Mouse (Mus musculus): ENCODE measurements around the gene Actb. TPM values are rescaled to one million over a fixed set of nuclear protein-coding genes. Genes with fewer than 3 reads are reported as not detected.

The Actb gene
- polyA plus RNA-seq, 1 experiment from 2014 or later: 2,926 TPM

GRCm38 (mm10) chr5:142935642-142936335, 29.2 kb upstream of the Actb start:
- H3K27me3 ChIP-seq: no peaks in the 10 kb centered on the region
- DNase-seq (ENCODE audit: low read depth, low spot score) (no peak), ATAC-seq (peak; percentile 46)
- peak; percentile 54 for TF ChIP-seq CTCF (IDR thresholded peaks at IDR 0.05)
- POLR2A ChIA-PET: interaction anchor here (0.6 to 1.5 kb wide), 3 partner anchors 31 to 130 kb away, joined by 3 to 4 read pairs (median 3); no protein-coding TSS in a partner anchor
- CTCF ChIA-PET: interaction anchor here (0.6 to 4.2 kb wide), 28 partner anchors 14 to 381 kb away, joined by 3 to 44 read pairs (median 5); partner anchors contain the start of gene Fbxl18
- in situ Hi-C loops (cut with MboI; ENCODE audit: low pct_unique_long_range_greater_than_20kb): loop anchor here (5.0 kb wide), 1 partner anchor 102 kb away; no protein-coding TSS in a partner anchor

- POLR2A ChIA-PET: interaction anchor here (1.1 to 7.5 kb wide), 4 partner anchors 30 to 132 kb away, joined by 3 to 69 read pairs (median 5); partner anchors contain the start of gene Actb
- ATAC-seq (no peak), DNase-seq (ENCODE audit: low read depth, low spot score) (no peak)
- CTCF ChIA-PET: interaction anchor here (0.8 to 4.7 kb wide), 13 partner anchors 13 to 152 kb away, joined by 3 to 35 read pairs (median 5); partner anchors contain the start of gene Actb
- in situ Hi-C loops (cut with MboI; ENCODE audit: low pct_unique_long_range_greater_than_20kb): loop anchor here (5.0 kb wide), 1 partner anchor 45 kb away; no protein-coding TSS in a partner anchor
- no peak for TF ChIP-seq CTCF (IDR thresholded peaks at IDR 0.05)
- no peaks in the 10 kb centered on the region for H3K27me3 ChIP-seq
Observed at GRCm38 (mm10) chr5:142932731-142933130, 26.2 kb upstream of the Actb start.

GRCm38 (mm10) chr5:142932084-142932685, 25.6 kb upstream of the Actb start:
- ChIA-PET POLR2A (interaction anchor here (1.1 to 7.5 kb wide), 4 partner anchors 29 to 132 kb away, joined by 3 to 69 read pairs (median 5); partner anchors contain the start of gene Actb), CTCF (interaction anchor here (0.7 to 4.7 kb wide), 18 partner anchors 12 to 192 kb away, joined by 3 to 35 read pairs (median 4); partner anchors contain the start of genes Actb and Fbxl18)
- DNase-seq (ENCODE audit: low read depth, low spot score) (peak; percentile 50), ATAC-seq (peak; percentile 51)
- no peaks in the 10 kb centered on the region for H3K27me3 ChIP-seq
- in situ Hi-C loops (cut with MboI; ENCODE audit: low pct_unique_long_range_greater_than_20kb): loop anchor here (5.0 kb wide), 1 partner anchor 45 kb away; no protein-coding TSS in a partner anchor
- TF ChIP-seq CTCF (IDR thresholded peaks at IDR 0.05): no peak

DNA sequence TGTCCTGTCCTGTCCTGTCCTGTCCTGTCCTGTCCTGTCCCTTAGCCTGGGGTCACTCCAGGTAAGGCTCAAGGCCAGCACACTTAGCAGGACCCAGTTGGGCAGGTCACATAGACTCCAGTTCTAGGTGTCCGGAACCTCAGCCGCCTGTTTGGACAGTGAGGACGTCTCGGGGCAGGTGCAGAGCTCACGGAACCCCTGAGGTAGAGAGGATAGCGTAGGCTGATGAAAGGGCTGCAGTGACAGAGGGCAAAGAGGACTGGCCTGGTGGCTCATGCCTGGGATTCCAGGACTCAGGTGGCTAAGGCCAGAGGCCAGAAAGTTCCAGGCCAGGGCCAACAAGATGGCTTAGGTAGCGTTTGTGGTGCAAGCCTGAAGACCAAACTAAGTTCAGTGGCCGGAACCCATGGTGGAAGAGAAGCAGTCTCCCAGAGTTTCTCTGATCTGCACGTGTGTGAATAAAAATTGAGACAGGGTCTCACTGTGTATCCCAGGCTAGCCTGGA, 24.7 kb upstream of the Actb start:
- H3K27me3 ChIP-seq: no peaks in the 10 kb centered on the region
- ChIA-PET CTCF (interaction anchor here (1.3 to 4.7 kb wide), 11 partner anchors 19 to 134 kb away, joined by 4 to 35 read pairs (median 7); partner anchors contain the start of genes Actb and Fbxl18), POLR2A (interaction anchor here (1.1 to 7.5 kb wide), 3 partner anchors 28 to 53 kb away, joined by 4 to 69 read pairs (median 5); partner anchors contain the start of gene Actb)
- TF ChIP-seq CTCF (IDR thresholded peaks at IDR 0.05): no peak
- DNase-seq (ENCODE audit: low read depth, low spot score): no peak
- in situ Hi-C loops (cut with MboI; ENCODE audit: low pct_unique_long_range_greater_than_20kb): loop anchor here (5.0 kb wide), 1 partner anchor 44 kb away; no protein-coding TSS in a partner anchor
- ATAC-seq: no peak

- ChIA-PET CTCF (interaction anchor here (1.5 to 4.7 kb wide), 2 partner anchors 21 to 52 kb away, joined by 6 to 35 read pairs; partner anchors contain the start of gene Actb), POLR2A (interaction anchor here (0.6 to 7.5 kb wide), 4 partner anchors 20 to 127 kb away, joined by 3 to 69 read pairs (median 3); partner anchors contain the start of gene Actb)
- in situ Hi-C loops (cut with MboI; ENCODE audit: low pct_unique_long_range_greater_than_20kb): no loop called here
- ATAC-seq (peak; percentile 8), DNase-seq (ENCODE audit: low read depth, low spot score) (no peak)
- TF ChIP-seq CTCF (IDR thresholded peaks at IDR 0.05): no peak
- no peaks in the 10 kb centered on the region for H3K27me3 ChIP-seq
Observed at GRCm38 (mm10) chr5:142929400-142929752, 22.8 kb upstream of the Actb start.

DNA sequence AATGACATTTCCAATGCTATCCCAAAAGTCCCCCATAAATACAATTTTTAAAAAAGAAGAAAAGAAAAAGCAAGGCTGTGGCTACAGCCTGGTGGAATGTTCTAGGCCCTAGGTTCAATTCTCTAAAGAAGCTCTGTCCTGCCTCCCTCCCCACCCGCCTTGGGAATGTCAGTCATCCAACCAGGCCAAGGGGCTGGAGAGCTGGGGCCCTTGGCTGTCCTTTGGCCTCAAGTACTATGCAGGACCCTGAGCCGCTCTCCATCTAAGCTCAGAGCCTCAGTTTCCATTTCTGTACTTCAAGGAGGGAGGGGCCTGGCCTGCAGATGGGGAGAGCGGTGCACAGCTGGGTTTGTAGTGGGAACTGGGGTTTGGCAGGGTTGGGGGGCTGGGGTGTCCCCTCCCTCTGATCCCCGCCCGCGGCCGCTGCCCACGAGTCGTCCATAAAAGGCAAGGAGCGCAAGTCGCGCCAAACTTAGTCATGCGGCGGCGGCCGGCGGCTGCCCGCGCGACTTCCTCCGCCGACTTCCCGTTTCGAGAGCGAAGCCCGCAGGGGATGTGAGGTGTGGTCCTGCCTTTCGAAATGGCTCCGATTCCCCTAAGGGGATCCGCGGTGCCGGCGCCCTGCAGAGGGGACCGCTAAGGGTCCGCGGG, 22.3 kb upstream of the Actb start:
- in situ Hi-C loops (cut with MboI; ENCODE audit: low pct_unique_long_range_greater_than_20kb): no loop called here
- POLR2A ChIA-PET: interaction anchor here (0.6 to 7.5 kb wide), 3 partner anchors 26 to 127 kb away, joined by 3 to 69 read pairs (median 3); partner anchors contain the start of gene Actb
- no peaks in the 10 kb centered on the region for H3K27me3 ChIP-seq
- ATAC-seq (peak; percentile 30), DNase-seq (ENCODE audit: low read depth, low spot score) (no peak)
- no peak for TF ChIP-seq CTCF (IDR thresholded peaks at IDR 0.05)
- CTCF ChIA-PET: interaction anchor here (0.8 to 1.5 kb wide), 2 partner anchors 51 to 121 kb away, joined by 3 to 6 read pairs; no protein-coding TSS in a partner anchor

- POLR2A ChIA-PET: interaction anchor here (0.6 to 7.5 kb wide), 3 partner anchors 24 to 47 kb away, joined by 3 to 69 read pairs (median 3); partner anchors contain the start of gene Actb
- ATAC-seq: no peak
- CTCF ChIA-PET: interaction anchor here (0.9 to 1.4 kb wide), 3 partner anchors 33 to 46 kb away, joined by 3 to 4 read pairs (median 3); partner anchors contain the start of gene Fbxl18
Observed at GRCm38 (mm10) chr5:142927341-142927930, 20.9 kb upstream of the Actb start.

DNA sequence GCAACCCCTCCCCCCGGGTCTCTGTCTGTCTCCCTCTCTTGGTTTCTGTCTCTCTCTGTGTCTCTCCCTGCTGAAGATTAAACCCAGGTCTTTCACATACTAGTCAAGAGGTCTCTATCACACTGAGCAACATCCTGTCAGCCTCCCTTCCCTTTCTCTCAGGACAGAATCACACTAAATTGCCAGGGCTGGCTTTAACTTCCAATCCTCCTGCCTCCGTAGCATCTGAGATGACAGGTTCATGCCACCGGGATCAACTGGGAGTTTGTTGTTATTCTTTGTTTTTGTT, 20.3 kb upstream of the Actb start:
- TF ChIP-seq CTCF (IDR thresholded peaks at IDR 0.05): no peak
- ChIA-PET CTCF (interaction anchor here (0.9 to 1.4 kb wide), 4 partner anchors 17 to 46 kb away, joined by 3 to 4 read pairs (median 3); partner anchors contain the start of gene Fbxl18), POLR2A (interaction anchor here (0.6 to 7.5 kb wide), 3 partner anchors 24 to 46 kb away, joined by 3 to 69 read pairs (median 3); partner anchors contain the start of gene Actb)
- H3K27me3 ChIP-seq: no peaks in the 10 kb centered on the region
- ATAC-seq (no peak), DNase-seq (ENCODE audit: low read depth, low spot score) (no peak)
- in situ Hi-C loops (cut with MboI; ENCODE audit: low pct_unique_long_range_greater_than_20kb): no loop called here

More at GRCm38 (mm10) chr5:142927341-142927930, 20.9 kb upstream of the Actb start:
- no peak for TF ChIP-seq CTCF (IDR thresholded peaks at IDR 0.05)
- no peaks in the 10 kb centered on the region for H3K27me3 ChIP-seq
- in situ Hi-C loops (cut with MboI; ENCODE audit: low pct_unique_long_range_greater_than_20kb): no loop called here
- DNase-seq (ENCODE audit: low read depth, low spot score): no peak
